Mouse (Mus musculus) spleen, adult 2 months (tissue): Measurements from ENCODE around the gene Mrps31.

Experiments
- CTCF ChIP-seq: fragments of 200-500 bp; IDR thresholded peaks from 2 replicates; pipeline ENCODE4 v1.5.1; 2011; ENCODE audit warnings: mild to moderate bottlenecking, inconsistent platforms; ENCODE audit not compliant: insufficient read depth, insufficient read length, insufficient replicate concordance; ENCODE audit errors: extremely low read depth
- POLR2A ChIP-seq: fragments of 200-500 bp; IDR thresholded peaks from 2 replicates; pipeline ENCODE4 v1.6.1; 2011; ENCODE audit warnings: low read depth, low read length, inconsistent platforms

GRCm38 (mm10) chr8:22411971-22412370, 810 bp downstream of the Mrps31 start:
- TF ChIP-seq CTCF (no peak), POLR2A (no peak)
